14 mouse cellular contexts compared by ENCODE assay signal in genomic region chr6:116122881-116123280, GRCm38 (mm10).
"Had no signal": no experiment of that assay in that cellular context is flagged by ENCODE, and none has a peak within 500 bp of the region (broad histone marks: within the 10 kb centered on the region; RNA-seq: fewer than 3 reads in every experiment).

No protein-coding gene starts in this region.

- H3K4me3 ChIP-seq: limb, embryonic 12.5 days; liver, embryonic 13.5 days; midbrain, embryonic 10.5 days; midbrain, embryonic 15.5 days; neural tube, embryonic 12.5 days had no signal

- H3K4me1 ChIP-seq: limb, embryonic 12.5 days; midbrain, embryonic 15.5 days; neural tube, embryonic 12.5 days had no signal

- H3K27ac ChIP-seq: kidney, postnatal 0 days; limb, embryonic 12.5 days; liver, embryonic 13.5 days; midbrain, embryonic 10.5 days; midbrain, embryonic 15.5 days; neural tube, embryonic 12.5 days had no signal

- H3K9ac ChIP-seq: limb, embryonic 12.5 days; liver, embryonic 13.5 days; liver, postnatal 0 days; midbrain, embryonic 15.5 days; neural tube, embryonic 12.5 days had no signal

- H3K4me2 ChIP-seq: limb, embryonic 12.5 days; liver, embryonic 13.5 days; midbrain, embryonic 15.5 days; neural tube, embryonic 12.5 days had no signal

- DNase-seq: kidney, adult 9 months; kidney, postnatal 36 days; liver; liver, embryonic 13.5 days; liver, postnatal 0 days; spleen, adult 18-20 months; thymus, adult 2 months; thymus, postnatal 25 days had no signal

- H3K36me3 ChIP-seq: midbrain, embryonic 15.5 days had no signal

- ATAC-seq: intestine, embryonic 16.5 days; liver, postnatal 0 days; midbrain, embryonic 15.5 days had no signal

- H3K9me3 ChIP-seq: limb, embryonic 12.5 days; liver, embryonic 13.5 days; midbrain, embryonic 10.5 days; midbrain, embryonic 15.5 days; neural tube, embryonic 12.5 days had no signal

- H3K27me3 ChIP-seq: limb, embryonic 12.5 days; liver, embryonic 13.5 days; midbrain, embryonic 15.5 days; neural tube, embryonic 12.5 days had no signal
